ENCODE assay signal across 13 mouse cellular contexts in genomic region chr7:111776160-111776559, GRCm38 (mm10). TPM values are rescaled to one million over a fixed set of nuclear protein-coding genes. Genes with fewer than 3 reads are reported as not detected.
DNase-seq lines count a peak whose midpoint lies in the region; ATAC-seq lines count a peak whose summit lies in the region.
"Had no signal": no experiment of that assay in that cellular context is flagged by ENCODE, and none has a peak within 500 bp of the region (broad histone marks: within the 10 kb centered on the region; RNA-seq: fewer than 3 reads in every experiment).

No protein-coding gene starts in this region.

- WGBS in heart, embryonic 13.5 days: 58% methylated on average over 7 of the region's 7 CpGs
- WGBS in heart, embryonic 11.5 days (ENCODE audit: insufficient replicate concordance): 65% methylated on average over 7 of the region's 7 CpGs
- WGBS in neural tube, embryonic 13.5 days: 70% methylated on average over 7 of the region's 7 CpGs

- H3K27ac ChIP-seq in heart, embryonic 13.5 days (replicated peaks): no peak overlapping the region
- H3K27ac ChIP-seq in heart, embryonic 11.5 days (ENCODE audit: low read depth, low read length): no peak overlapping the region
- H3K27ac ChIP-seq in neural tube, embryonic 13.5 days (replicated peaks): no peak overlapping the region
- H3K27ac ChIP-seq: embryonic facial prominence, embryonic 10.5 days; limb, embryonic 15.5 days had no signal

- H3K4me3 ChIP-seq in heart, embryonic 13.5 days: no peak overlapping the region
- no peak overlapping the region for H3K4me3 ChIP-seq in heart, embryonic 11.5 days (ENCODE audit: low read depth, low read length)
- no peak overlapping the region for H3K4me3 ChIP-seq in neural tube, embryonic 13.5 days
- H3K4me3 ChIP-seq: embryonic facial prominence, embryonic 10.5 days; limb, embryonic 15.5 days had no signal

- DNase-seq in neural tube, embryonic 10.5 days (ENCODE audit: extremely low spot score, low spot score): no peak
- peak; percentile 71 for DNase-seq in kidney, postnatal 14 days
- no peak for DNase-seq in right cerebral cortex, adult 18-20 months
- no peak for DNase-seq in adrenal gland, postnatal 25 days
- no peak for DNase-seq in spleen, adult 18-20 months
- DNase-seq: right cerebral cortex, postnatal 14 days; thymus, postnatal 4 days had no signal

- peaks cover 34% of the 10 kb centered on the region for H3K4me1 ChIP-seq in heart, embryonic 13.5 days
- H3K4me1 ChIP-seq in heart, embryonic 11.5 days (ENCODE audit: control insufficient read depth, insufficient read depth, low read length): 0 out of 2 replicates have a peak, but pooled peaks cover 3% of the 10 kb centered on the region
- H3K4me1 ChIP-seq in neural tube, embryonic 13.5 days (replicated peaks): peaks cover 27% of the 10 kb centered on the region

- H3K9ac ChIP-seq in heart, embryonic 13.5 days: no peak overlapping the region
- H3K9ac ChIP-seq in heart, embryonic 11.5 days (ENCODE audit: low read depth, low read length): no peak overlapping the region
- no peak overlapping the region for H3K9ac ChIP-seq in neural tube, embryonic 13.5 days
- H3K9ac ChIP-seq: limb, embryonic 15.5 days had no signal

- no peak for ATAC-seq in heart, embryonic 13.5 days (ENCODE audit: extremely low read depth, insufficient number of reproducible peaks, low FRiP score, low TSS enrichment)
- no peak for ATAC-seq in heart, embryonic 11.5 days (replicated peaks; ENCODE audit: insufficient number of reproducible peaks, low FRiP score, low TSS enrichment)
- no peak for ATAC-seq in neural tube, embryonic 13.5 days (ENCODE audit: low read depth)

- H3K27me3 ChIP-seq in heart, embryonic 13.5 days (replicated peaks): peaks cover 35% of the 10 kb centered on the region
- H3K27me3 ChIP-seq in heart, embryonic 11.5 days (ENCODE audit: control insufficient read depth, insufficient read depth, low read length): peaks cover 5% of the 10 kb centered on the region
- H3K27me3 ChIP-seq in neural tube, embryonic 13.5 days: peaks cover 28% of the 10 kb centered on the region

- H3K4me2 ChIP-seq in heart, embryonic 13.5 days: peak overlapping the region; percentile 99
- H3K4me2 ChIP-seq in heart, embryonic 11.5 days: no peak overlapping the region
- peak overlapping the region; percentile 93; the same call in 1 of the 2 replicates for H3K4me2 ChIP-seq in neural tube, embryonic 13.5 days
- H3K4me2 ChIP-seq: limb, embryonic 15.5 days had no signal

- 0 out of 2 replicates have a peak, but pooled peaks cover 4% of the 10 kb centered on the region for H3K36me3 ChIP-seq in heart, embryonic 13.5 days
- no peaks in the 10 kb centered on the region for H3K36me3 ChIP-seq in heart, embryonic 11.5 days (ENCODE audit: control insufficient read depth, insufficient read depth, low read length)
- no peaks in the 10 kb centered on the region for H3K36me3 ChIP-seq in neural tube, embryonic 13.5 days
- H3K36me3 ChIP-seq: embryonic facial prominence, embryonic 10.5 days; limb, embryonic 15.5 days had no signal

- H3K9me3 ChIP-seq in heart, embryonic 13.5 days: no peaks in the 10 kb centered on the region
- no peaks in the 10 kb centered on the region for H3K9me3 ChIP-seq in heart, embryonic 11.5 days (replicated peaks; ENCODE audit: control insufficient read depth, low read length)
- no peaks in the 10 kb centered on the region for H3K9me3 ChIP-seq in neural tube, embryonic 13.5 days
- H3K9me3 ChIP-seq: embryonic facial prominence, embryonic 10.5 days; limb, embryonic 15.5 days had no signal

RNA-seq across cellular contexts. Expression of gene Galnt18, which starts 3.6 kb away (rescaled TPM):
- polyA plus RNA-seq in heart, embryonic 13.5 days (2015; fragmentation: Nextera tagmentation; extraction: Ambion mirVana): 12.1 and 14.2 TPM in 2 replicates
- polyA plus RNA-seq in heart, embryonic 11.5 days (2014; fragmentation: Nextera tagmentation; extraction: Ambion mirVana): 6.1 and 6.6 TPM in 2 replicates
- polyA plus RNA-seq in neural tube, embryonic 13.5 days (2015; fragmentation: Nextera tagmentation; extraction: Ambion mirVana): 8.5 and 10.0 TPM in 2 replicates
- total RNA-seq in adrenal gland, postnatal 25 days (2021): 15.8 and 16.9 TPM in 2 replicates
- total RNA-seq: megakaryocyte-erythroid progenitor cell, adult 5-6 weeks had no signal
